Mouse (Mus musculus) lung, postnatal 0 days (tissue): ENCODE results near the gene Hoxd10. TPM values are rescaled to one million over a fixed set of nuclear protein-coding genes. Genes with fewer than 3 reads are reported as not detected.

ENCODE experiments used
- ATAC-seq: fragments of 200-750 bp; cut with Nextera tagmentation; 2 replicates; pipeline ENCODE4 v1.8.0; 2017; ENCODE audit warnings: moderate library complexity
- DNase-seq: peaks from one replicate; pipeline ENCODE4 v3.0.0-alpha.2; 2016; ENCODE audit warnings: low spot score
- H3K27ac ChIP-seq: fragments of 300-500 bp; sonication (generic); 2 replicates; pipeline ENCODE4 v1.5.1; 2014; ENCODE audit warnings: antibody characterized with exemption, mild to moderate bottlenecking, low read length, mixed read lengths
- H3K27me3 ChIP-seq: fragments of 300-500 bp; sonication (generic); replicated peaks from 2 replicates; pipeline ENCODE4 v1.6.1; 2014; ENCODE audit warnings: low read length, mixed read lengths; ENCODE audit not compliant: insufficient read depth
- H3K36me3 ChIP-seq: fragments of 300-500 bp; sonication (generic); 2 replicates; pipeline ENCODE4 v1.6.1; 2014; ENCODE audit warnings: low read length, mixed read lengths; ENCODE audit not compliant: insufficient read depth
- H3K4me1 ChIP-seq: fragments of 300-500 bp; sonication (generic); 2 replicates; pipeline ENCODE4 v1.6.1; 2014; ENCODE audit warnings: antibody characterized with exemption, low read depth, low read length, mixed read lengths; ENCODE audit not compliant: insufficient read depth
- H3K4me2 ChIP-seq: fragments of 300-500 bp; sonication (generic); replicated peaks from 2 replicates; pipeline ENCODE4 v1.6.1; 2014; ENCODE audit warnings: low read depth, mild to moderate bottlenecking, low read length, moderate library complexity, mixed read lengths
- H3K4me3 ChIP-seq: fragments of 300-500 bp; sonication (generic); 2 replicates; pipeline ENCODE4 v1.5.1; 2014; ENCODE audit warnings: low read depth, low read length
- H3K9ac ChIP-seq: fragments of 300-500 bp; sonication (generic); replicated peaks from 2 replicates; pipeline ENCODE4 v1.6.1; 2014; ENCODE audit warnings: low read depth, mild to moderate bottlenecking
- H3K9me3 ChIP-seq: fragments of 300-500 bp; sonication (generic); 2 replicates; pipeline ENCODE4 v1.6.1; 2016; ENCODE audit warnings: low read length, mixed read lengths
- CTCF ChIP-seq: IDR thresholded peaks from 2 replicates; pipeline ENCODE4 v1.5.1; 2016; ENCODE audit warnings: antibody characterized with exemption, mild to moderate bottlenecking
- EP300 ChIP-seq: IDR thresholded peaks from 2 replicates; pipeline ENCODE4 v1.6.1; 2016; ENCODE audit warnings: antibody characterized with exemption, mild to moderate bottlenecking, control low read depth
- WGBS: fragments of 180-500 bp; shearing (Covaris S2); extraction: QIAGEN DNeasy Blood & Tissue Kit; methylation state at CpG from one replicate; pipeline ENCODE4 v1.1.7; 2014; 5-methylcytosine and 5-hydroxymethylcytosine counted together
- polyA plus RNA-seq: library from polyadenylated mRNA; unstranded; fragments of >200 nt; fragmentation: Nextera tagmentation; extraction: Ambion mirVana; gene quantifications from 2 replicates; pipeline ENCODE4 v1.2.1, GENCODE M21; 2015

Hoxd10 gene
- polyA plus RNA-seq, 1 experiment from 2014 or later, result 0.20 TPM

- Histone ChIP-seq H3K4me1 (peaks cover 3% of the 10 kb centered on the region; the same call in 1 of the 2 replicates), H3K9ac (no peak overlapping the region), H3K4me3 (no peak overlapping the region), H3K27me3 (peaks cover 87% of the 10 kb centered on the region), H3K9me3 (no peaks in the 10 kb centered on the region), H3K36me3 (no peaks in the 10 kb centered on the region), H3K27ac (no peak overlapping the region), H3K4me2 (no peak overlapping the region)
- no peak for TF ChIP-seq CTCF
- no peak for TF ChIP-seq EP300
- ATAC-seq, result no peak
- 4% methylated on average over 13 of the region's 13 CpGs for WGBS
- no peak for DNase-seq
Measured at GRCm38 (mm10) chr2:74706393-74706960, 14.8 kb downstream of the Hoxd10 start.

GRCm38 (mm10) chr2:74707599-74707998 lies 15.9 kb downstream of the Hoxd10 start:
- peaks cover 95% of the 10 kb centered on the region for H3K27me3 ChIP-seq

GRCm38 (mm10) chr2:74708676-74709075 lies 17.0 kb downstream of the Hoxd10 start:
- Histone ChIP-seq H3K9me3 (no peaks in the 10 kb centered on the region), H3K27me3 (peaks cover 95% of the 10 kb centered on the region), H3K36me3 (no peaks in the 10 kb centered on the region), H3K4me3 (no peak overlapping the region), H3K27ac (no peak overlapping the region), H3K4me2 (no peak overlapping the region), H3K4me1 (peaks cover 9% of the 10 kb centered on the region; the same call in 1 of the 2 replicates), H3K9ac (no peak overlapping the region)
- no peak for DNase-seq
- TF ChIP-seq CTCF, result no peak
- TF ChIP-seq EP300, result no peak
- WGBS, result 19% methylated on average over 4 of the region's 4 CpGs
- no peak for ATAC-seq

More at GRCm38 (mm10) chr2:74707599-74707998, 15.9 kb downstream of the Hoxd10 start:
- no peaks in the 10 kb centered on the region for H3K9me3 ChIP-seq
- TF ChIP-seq EP300 (no peak), CTCF (no peak)
- H3K36me3 ChIP-seq, result no peaks in the 10 kb centered on the region
- ATAC-seq (no peak), DNase-seq (no peak)
- peaks cover 9% of the 10 kb centered on the region; the same call in 1 of the 2 replicates for H3K4me1 ChIP-seq
- no peak overlapping the region for H3K4me3 ChIP-seq
- no peak overlapping the region for H3K9ac ChIP-seq
- no peak overlapping the region for H3K27ac ChIP-seq
- 11% methylated on average over 7 of the region's 7 CpGs for WGBS
- H3K4me2 ChIP-seq, result no peak overlapping the region

GRCm38 (mm10) chr2:74709465-74710419 lies 18.0 kb downstream of the Hoxd10 start:
- Histone ChIP-seq H3K4me2 (no peak overlapping the region), H3K4me1 (peaks cover 9% of the 10 kb centered on the region; the same call in 1 of the 2 replicates), H3K27ac (no peak overlapping the region), H3K27me3 (peaks cover 94% of the 10 kb centered on the region), H3K36me3 (no peaks in the 10 kb centered on the region), H3K4me3 (no peak overlapping the region), H3K9ac (no peak overlapping the region), H3K9me3 (no peaks in the 10 kb centered on the region)
- ATAC-seq, result no peak
- TF ChIP-seq EP300, result no peak
- no peak for TF ChIP-seq CTCF
- DNase-seq, result no peak
- 6% methylated on average over 5 of the region's 5 CpGs for WGBS

GRCm38 (mm10) chr2:74710929-74711543 lies 19.3 kb downstream of the Hoxd10 start:
- DNase-seq, result no peak
- no peak for ATAC-seq

More at GRCm38 (mm10) chr2:74710929-74711543, 19.3 kb downstream of the Hoxd10 start:
- Histone ChIP-seq H3K4me1 (0 out of 2 replicates have a peak, but pooled peaks cover 6% of the 10 kb centered on the region), H3K9me3 (no peaks in the 10 kb centered on the region), H3K4me2 (no peak overlapping the region), H3K27me3 (peaks cover 94% of the 10 kb centered on the region), H3K27ac (no peak overlapping the region), H3K9ac (no peak overlapping the region), H3K4me3 (no peak overlapping the region), H3K36me3 (no peaks in the 10 kb centered on the region)
- 2% methylated on average over 16 of the region's 16 CpGs for WGBS
- TF ChIP-seq CTCF (no peak), EP300 (no peak)
